Mouse (Mus musculus) heart, adult 2 months (tissue): ENCODE results near the gene Jpt2.

Source experiments
- CTCF ChIP-seq: fragments of 200-600 bp; IDR thresholded peaks from 2 replicates; pipeline ENCODE4 v1.8.1; 2022; ENCODE audit warnings: antibody characterized with exemption, mild to moderate bottlenecking, moderate library complexity
- POLR2A ChIP-seq: fragments of 200-500 bp; IDR thresholded peaks from 2 replicates; pipeline ENCODE4 v1.6.1; 2011; ENCODE audit warnings: mild to moderate bottlenecking, low read depth, low read length, control low read depth; ENCODE audit not compliant: insufficient read depth

DNA sequence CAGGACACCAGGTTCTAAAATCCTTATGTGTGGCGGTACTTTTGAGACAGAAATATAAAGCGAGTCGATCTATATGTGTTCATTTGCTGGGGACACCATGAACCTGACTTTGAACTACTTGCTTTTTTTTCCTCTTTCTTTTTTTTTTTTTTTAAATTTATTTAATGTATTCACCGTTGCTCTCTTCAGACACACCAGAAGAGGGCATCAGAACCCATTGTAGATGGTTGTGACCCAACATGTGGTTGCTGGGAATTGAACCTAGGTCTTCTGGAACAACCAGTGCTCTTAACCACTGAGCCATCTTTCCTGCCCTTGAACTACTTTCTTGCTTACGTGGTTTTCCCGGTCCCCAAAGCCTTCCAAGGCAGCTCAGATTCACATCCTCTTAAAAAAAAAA, 23.2 kb downstream of the Jpt2 start:
- TF ChIP-seq POLR2A (no peak), CTCF (peak; percentile 22; the same call in 1 of the 2 replicates)
